Mouse (Mus musculus): ENCODE data around the gene Map3k5. TPM values are rescaled to one million over a fixed set of nuclear protein-coding genes. Genes with fewer than 3 reads are reported as not detected.
A peak's percentile ranks its signal among the peaks of the same experiment; 100 is the strongest.

Map3k5 gene
- polyA plus RNA-seq, 1 experiment = 1.0 TPM

- TF ChIP-seq POLR2A (IDR thresholded peaks at IDR 0.05; ENCODE audit: control insufficient read depth, low read depth, low read length) = no peak
- TF ChIP-seq CTCF (IDR thresholded peaks at IDR 0.05; ENCODE audit: control insufficient read depth, insufficient read depth, insufficient replicate concordance, low read depth, low read length) = no peak
Measured at GRCm38 (mm10) chr10:20045733-20046495, 111.6 kb downstream of the Map3k5 start.

DNA sequence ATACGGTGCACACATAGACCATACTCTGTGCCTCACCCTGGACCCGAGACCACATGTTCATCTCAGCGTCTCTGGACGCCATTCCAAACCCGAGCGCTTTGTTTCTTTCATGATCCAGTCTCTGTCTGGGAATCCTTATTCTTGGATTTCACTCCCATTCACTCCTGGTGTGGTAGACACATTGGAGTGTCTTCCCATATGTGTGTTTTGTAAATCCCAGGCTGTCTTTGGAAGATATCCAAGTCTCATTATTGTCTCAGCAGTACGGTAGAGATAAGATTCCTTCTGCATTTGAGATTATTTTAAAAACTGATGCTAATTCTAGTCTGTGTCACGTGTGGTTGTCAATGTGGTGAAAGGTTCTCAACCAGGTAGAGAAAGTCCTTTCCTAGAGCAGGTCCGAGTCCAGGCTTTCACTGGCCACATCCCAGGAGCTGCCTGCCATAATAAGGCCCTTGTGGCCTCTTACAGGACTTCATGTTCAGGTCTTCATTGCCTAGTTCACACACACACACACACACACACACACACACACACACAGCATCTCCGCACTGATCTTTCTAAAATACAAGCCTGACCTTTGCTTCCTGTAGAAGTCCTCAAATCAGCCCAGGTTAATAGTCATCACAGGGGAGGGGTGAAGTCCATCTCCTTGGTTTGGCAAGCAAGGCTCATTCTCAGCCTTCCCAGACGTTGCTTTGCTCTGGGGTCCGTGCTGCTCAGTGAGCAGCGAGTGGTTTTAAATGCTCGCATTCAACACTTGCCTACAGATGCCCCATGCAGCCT is 122.8 kb downstream of the Map3k5 start:
- no peak overlapping the region for H3K27ac ChIP-seq (ENCODE audit: control insufficient read depth, insufficient read depth, low read depth, low read length)
- H3K36me3 ChIP-seq (ENCODE audit: control insufficient read depth, insufficient read depth, low read length) = no peaks in the 10 kb centered on the region
- TF ChIP-seq CTCF (IDR thresholded peaks at IDR 0.05; ENCODE audit: control insufficient read depth, insufficient read depth, insufficient replicate concordance, low read depth, low read length) (no peak), POLR2A (IDR thresholded peaks at IDR 0.05; ENCODE audit: control insufficient read depth, low read depth, low read length) (no peak)
- H3K4me3 ChIP-seq (ENCODE audit: control insufficient read depth, low read depth, low read length) = no peak overlapping the region
- no peaks in the 10 kb centered on the region for H3K4me1 ChIP-seq (ENCODE audit: control insufficient read depth, insufficient read depth, low read length)
- H3K27me3 ChIP-seq (ENCODE audit: control insufficient read depth, insufficient read depth, low read length) = no peaks in the 10 kb centered on the region

More at GRCm38 (mm10) chr10:20045733-20046495, 111.6 kb downstream of the Map3k5 start:
- Histone ChIP-seq H3K4me1 (ENCODE audit: control insufficient read depth, insufficient read depth, low read length) (no peaks in the 10 kb centered on the region), H3K27me3 (ENCODE audit: control insufficient read depth, insufficient read depth, low read length) (no peaks in the 10 kb centered on the region), H3K36me3 (ENCODE audit: control insufficient read depth, insufficient read depth, low read length) (no peaks in the 10 kb centered on the region), H3K4me3 (ENCODE audit: control insufficient read depth, low read depth, low read length) (no peak overlapping the region), H3K27ac (ENCODE audit: control insufficient read depth, insufficient read depth, low read depth, low read length) (no peak overlapping the region)

DNA sequence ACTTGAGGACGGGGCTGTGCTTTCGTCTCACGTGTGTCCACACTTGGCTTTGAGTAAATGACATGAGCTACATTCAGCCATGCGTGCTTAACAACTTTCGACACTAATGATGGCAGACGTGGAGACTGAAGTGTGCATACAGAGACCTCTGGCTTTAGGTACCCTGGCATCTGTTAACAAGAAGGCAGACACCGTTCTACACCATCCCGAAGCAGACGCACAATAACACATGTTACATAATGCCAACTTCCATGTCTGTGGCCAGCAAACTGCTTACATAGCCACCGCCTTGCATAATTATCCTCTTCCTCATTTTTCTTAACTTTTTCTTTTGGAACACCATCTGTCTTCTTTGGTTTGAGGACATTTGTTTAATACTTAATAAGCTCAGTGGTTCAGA is 123.8 kb downstream of the Map3k5 start:
- TF ChIP-seq CTCF (IDR thresholded peaks at IDR 0.05; ENCODE audit: control insufficient read depth, insufficient read depth, insufficient replicate concordance, low read depth, low read length) = no peak
- no peak for TF ChIP-seq POLR2A (IDR thresholded peaks at IDR 0.05; ENCODE audit: control insufficient read depth, low read depth, low read length)
- H3K4me3 ChIP-seq (ENCODE audit: control insufficient read depth, low read depth, low read length) = no peak overlapping the region
- no peaks in the 10 kb centered on the region for H3K4me1 ChIP-seq (ENCODE audit: control insufficient read depth, insufficient read depth, low read length)
- H3K36me3 ChIP-seq (ENCODE audit: control insufficient read depth, insufficient read depth, low read length) = no peaks in the 10 kb centered on the region
- no peak overlapping the region for H3K27ac ChIP-seq (ENCODE audit: control insufficient read depth, insufficient read depth, low read depth, low read length)
- no peaks in the 10 kb centered on the region for H3K27me3 ChIP-seq (ENCODE audit: control insufficient read depth, insufficient read depth, low read length)

- H3K36me3 ChIP-seq (ENCODE audit: control insufficient read depth, insufficient read depth, low read length) = no peaks in the 10 kb centered on the region
- no peak overlapping the region for H3K27ac ChIP-seq (ENCODE audit: control insufficient read depth, insufficient read depth, low read depth, low read length)
- H3K4me1 ChIP-seq (ENCODE audit: control insufficient read depth, insufficient read depth, low read length) = no peaks in the 10 kb centered on the region
- no peak overlapping the region for H3K4me3 ChIP-seq (ENCODE audit: control insufficient read depth, low read depth, low read length)
- no peak for TF ChIP-seq POLR2A (IDR thresholded peaks at IDR 0.05; ENCODE audit: control insufficient read depth, low read depth, low read length)
- no peak for TF ChIP-seq CTCF (IDR thresholded peaks at IDR 0.05; ENCODE audit: control insufficient read depth, insufficient read depth, insufficient replicate concordance, low read depth, low read length)
- no peaks in the 10 kb centered on the region for H3K27me3 ChIP-seq (ENCODE audit: control insufficient read depth, insufficient read depth, low read length)
Measured at GRCm38 (mm10) chr10:20058841-20059240, 124.6 kb downstream of the Map3k5 start.

GRCm38 (mm10) chr10:20060320-20060970 is 126.2 kb downstream of the Map3k5 start:
- no peaks in the 10 kb centered on the region for H3K27me3 ChIP-seq (ENCODE audit: control insufficient read depth, insufficient read depth, low read length)
- no peaks in the 10 kb centered on the region for H3K4me1 ChIP-seq (ENCODE audit: control insufficient read depth, insufficient read depth, low read length)
- H3K36me3 ChIP-seq (ENCODE audit: control insufficient read depth, insufficient read depth, low read length) = no peaks in the 10 kb centered on the region
- TF ChIP-seq POLR2A (IDR thresholded peaks at IDR 0.05; ENCODE audit: control insufficient read depth, low read depth, low read length) (no peak), CTCF (IDR thresholded peaks at IDR 0.05; ENCODE audit: control insufficient read depth, insufficient read depth, insufficient replicate concordance, low read depth, low read length) (no peak)
- H3K4me3 ChIP-seq (ENCODE audit: control insufficient read depth, low read depth, low read length) = no peak overlapping the region
- H3K27ac ChIP-seq (ENCODE audit: control insufficient read depth, insufficient read depth, low read depth, low read length) = no peak overlapping the region

DNA sequence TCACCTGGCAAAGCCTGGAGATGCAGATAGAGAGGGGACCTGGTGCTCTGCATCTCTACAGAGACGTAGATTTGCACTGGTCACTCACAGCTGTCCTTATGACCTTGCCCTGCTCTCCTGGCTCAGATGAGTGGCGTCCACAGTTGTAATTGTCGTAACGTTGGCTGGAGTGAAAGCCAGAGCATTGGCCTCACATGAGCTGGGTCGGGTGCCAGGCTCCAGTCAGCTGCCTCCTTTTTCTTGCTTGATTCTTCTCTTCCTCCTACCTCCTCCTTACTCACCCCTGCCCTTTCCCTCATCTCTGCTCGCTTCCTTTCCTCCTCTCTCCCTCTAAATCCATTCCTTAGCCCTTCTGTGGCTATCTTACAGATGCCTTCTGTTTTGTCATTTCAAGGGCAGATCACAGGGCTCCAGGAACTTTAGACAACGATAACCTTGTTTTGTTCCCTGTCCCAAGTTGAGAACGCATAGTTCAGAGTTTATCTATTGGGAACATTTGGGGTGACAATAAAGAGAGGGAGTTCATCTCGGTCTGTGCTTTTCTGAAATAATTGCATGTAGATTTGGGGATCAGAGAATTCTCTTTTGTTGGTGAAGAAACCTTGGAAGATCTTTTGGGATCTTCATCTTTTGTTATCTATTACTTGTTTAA is 130.4 kb downstream of the Map3k5 start:
- no peaks in the 10 kb centered on the region for H3K4me1 ChIP-seq (ENCODE audit: control insufficient read depth, insufficient read depth, low read length)

More for the DNA sequence above, 130.4 kb downstream of the Map3k5 start:
- Histone ChIP-seq H3K27ac (ENCODE audit: control insufficient read depth, insufficient read depth, low read depth, low read length) (peak overlapping the region; percentile 18; the same call in 1 of the 2 replicates), H3K4me3 (ENCODE audit: control insufficient read depth, low read depth, low read length) (no peak overlapping the region), H3K27me3 (ENCODE audit: control insufficient read depth, insufficient read depth, low read length) (no peaks in the 10 kb centered on the region), H3K36me3 (ENCODE audit: control insufficient read depth, insufficient read depth, low read length) (no peaks in the 10 kb centered on the region)
- TF ChIP-seq CTCF (IDR thresholded peaks at IDR 0.05; ENCODE audit: control insufficient read depth, insufficient read depth, insufficient replicate concordance, low read depth, low read length) (no peak), POLR2A (IDR thresholded peaks at IDR 0.05; ENCODE audit: control insufficient read depth, low read depth, low read length) (no peak)

Data from testis, adult 2 months (tissue).